Mouse (Mus musculus) liver, adult 2 months (tissue): Measurements from ENCODE around the gene Nmt1.

Experiments
- CTCF ChIP-seq: fragments of 200-500 bp; IDR thresholded peaks from 2 replicates; pipeline ENCODE4 v1.5.1; 2011; ENCODE audit warnings: low read depth, low read length, control low read depth
- POLR2A ChIP-seq: fragments of 200-500 bp; IDR thresholded peaks from 2 replicates; pipeline ENCODE4 v1.6.1; 2011; ENCODE audit warnings: low read length, control low read depth; ENCODE audit not compliant: insufficient read depth; ENCODE audit errors: extremely low read depth

DNA sequence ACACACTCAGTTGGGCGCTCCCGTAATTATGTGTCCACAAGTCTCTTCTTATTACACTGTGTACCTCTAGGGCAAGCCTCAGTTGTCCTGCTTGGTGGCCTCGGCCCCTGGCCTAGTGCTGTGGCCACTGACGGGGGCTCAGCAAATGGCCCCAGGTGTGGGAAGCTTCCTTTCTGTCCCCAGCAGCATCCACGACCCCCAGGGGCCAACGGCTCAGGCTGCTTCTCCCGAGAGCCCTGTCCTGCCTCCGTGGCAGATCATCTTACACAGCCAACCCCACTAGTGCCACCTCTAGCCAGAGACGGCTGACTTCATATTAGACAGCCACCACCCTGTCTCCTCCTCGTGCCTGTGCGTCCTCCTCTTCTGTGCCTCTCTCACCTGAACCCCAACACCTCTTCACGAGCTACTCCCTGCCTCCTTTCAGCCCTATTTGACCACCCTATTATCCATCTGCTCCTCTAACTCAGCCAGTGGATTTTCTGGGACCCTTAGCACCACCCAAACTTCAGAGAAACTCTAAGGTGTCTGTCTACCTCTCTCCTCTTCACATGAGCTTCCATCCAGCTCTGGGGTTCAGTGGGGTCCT is 71.5 kb downstream of the Nmt1 start:
- TF ChIP-seq CTCF (no peak), POLR2A (no peak)
